Mouse (Mus musculus) stomach, postnatal 0 days (tissue): ENCODE measurements around the gene Actl7b. TPM values are rescaled to one million over a fixed set of nuclear protein-coding genes. Genes with fewer than 3 reads are reported as not detected.
A peak's percentile ranks its signal among the peaks of the same experiment; 100 is the strongest.

Source experiments
- ATAC-seq: fragments of 200-750 bp; cut with Nextera tagmentation; 2 replicates; pipeline ENCODE4 v1.8.0; 2017; ENCODE audit not compliant: low FRiP score, low TSS enrichment
- DNase-seq: peaks from one replicate; pipeline ENCODE4 v3.0.0-alpha.2; 2016; ENCODE audit warnings: low spot score
- H3K27ac ChIP-seq: fragments of 300-500 bp; sonication (generic); replicated peaks from 2 replicates; pipeline ENCODE4 v1.5.1; 2014; ENCODE audit warnings: mild to moderate bottlenecking, control low read depth
- H3K27me3 ChIP-seq: fragments of 300-500 bp; sonication (generic); 2 replicates; pipeline ENCODE4 v1.6.1; 2014; ENCODE audit warnings: low read length; ENCODE audit not compliant: control insufficient read depth, insufficient read depth
- H3K36me3 ChIP-seq: fragments of 300-500 bp; sonication (generic); 2 replicates; pipeline ENCODE4 v1.6.1; 2014; ENCODE audit warnings: low read length, mixed read lengths; ENCODE audit not compliant: control insufficient read depth, insufficient read depth
- H3K4me1 ChIP-seq: fragments of 300-500 bp; sonication (generic); replicated peaks from 2 replicates; pipeline ENCODE4 v1.6.1; 2014; ENCODE audit warnings: antibody characterized with exemption; ENCODE audit not compliant: control insufficient read depth, insufficient read depth
- H3K4me2 ChIP-seq: fragments of 300-500 bp; sonication (generic); replicated peaks from 2 replicates; pipeline ENCODE4 v1.6.1; 2014; ENCODE audit warnings: low read depth, mild to moderate bottlenecking, control low read depth, moderate library complexity
- H3K4me3 ChIP-seq: fragments of 300-500 bp; sonication (generic); 2 replicates; pipeline ENCODE4 v1.5.1; 2014; ENCODE audit warnings: low read depth, low read length, control low read depth
- H3K9ac ChIP-seq: fragments of 300-500 bp; sonication (generic); 2 replicates; pipeline ENCODE4 v1.6.1; 2014; ENCODE audit warnings: mild to moderate bottlenecking, low read length, control low read depth, mixed read lengths
- H3K9me3 ChIP-seq: fragments of 300-500 bp; sonication (generic); 2 replicates; pipeline ENCODE4 v1.6.1; 2016; ENCODE audit warnings: low read length; ENCODE audit not compliant: control insufficient read depth
- CTCF ChIP-seq: IDR thresholded peaks from 2 replicates; pipeline ENCODE4 v1.5.1; 2016; ENCODE audit warnings: antibody characterized with exemption, low read depth, mild to moderate bottlenecking, moderate library complexity
- EP300 ChIP-seq: optimal IDR thresholded peaks from 2 replicates; pipeline ENCODE3; 2016; ENCODE audit warnings: antibody characterized with exemption
- WGBS: fragments of 180-500 bp; shearing (Covaris S2); extraction: QIAGEN DNeasy Blood & Tissue Kit; methylation state at CpG from one replicate; pipeline ENCODE4 v1.1.7; 2014; 5-methylcytosine and 5-hydroxymethylcytosine counted together
- polyA plus RNA-seq: library from polyadenylated mRNA; unstranded; fragments of >200 nt; fragmentation: Nextera tagmentation; extraction: Ambion mirVana; gene quantifications from 2 replicates; pipeline ENCODE4 v1.2.1, GENCODE M21; 2015

Actl7b gene
- polyA plus RNA-seq, result not detected in 2 replicates

DNA sequence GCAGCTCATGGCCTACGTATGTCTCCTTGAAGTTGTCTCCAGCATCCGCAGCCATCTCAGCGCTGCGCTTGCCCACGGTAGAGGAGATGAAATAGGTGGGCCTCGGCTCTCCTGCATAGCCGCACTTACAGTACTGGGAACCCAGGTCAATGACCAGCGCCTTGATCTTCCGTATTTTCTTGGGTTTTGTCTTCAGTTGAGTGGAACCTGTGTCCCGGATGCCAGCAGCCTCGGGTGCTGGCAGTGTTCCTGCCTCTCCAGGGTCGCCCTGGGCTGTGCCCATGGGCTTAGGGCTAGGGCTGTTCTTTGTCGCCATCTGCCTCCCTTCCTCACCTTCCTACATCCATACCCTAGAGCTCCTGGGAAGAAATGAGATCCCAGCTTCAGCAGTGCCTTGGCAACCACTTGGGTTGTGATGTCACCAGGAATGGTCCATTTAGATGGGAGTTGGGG lies at the start of gene Actl7b:
Actl7b (minus strand) TSS at position 403 of the 453 bp plus-strand sequence.
- ATAC-seq (peak; percentile 15; the same call in 1 of the 2 replicates), DNase-seq (no peak)
- Histone ChIP-seq H3K9me3 (no peaks in the 10 kb centered on the region), H3K9ac (no peak within 1 kb of the TSS), H3K4me2 (no peak within 1 kb of the TSS), H3K4me3 (no peak within 1 kb of the TSS), H3K27ac (no peak within 1 kb of the TSS), H3K4me1 (no peaks in the 10 kb centered on the region), H3K36me3 (no peaks in the 10 kb centered on the region), H3K27me3 (no peaks in the 10 kb centered on the region)
- 94% methylated on average over 13 of the region's 13 CpGs for WGBS
- no peak for TF ChIP-seq EP300
- TF ChIP-seq CTCF, result no peak

- H3K27me3 ChIP-seq, result no peaks in the 10 kb centered on the region
- H3K36me3 ChIP-seq, result peaks cover 33% of the 10 kb centered on the region
- H3K4me1 ChIP-seq, result no peaks in the 10 kb centered on the region
- H3K9me3 ChIP-seq, result no peaks in the 10 kb centered on the region
- no peak overlapping the region for H3K27ac ChIP-seq
- DNase-seq, result no peak
- ATAC-seq, result no peak
- no peak overlapping the region for H3K4me3 ChIP-seq
- H3K9ac ChIP-seq, result no peak overlapping the region
- no peak overlapping the region for H3K4me2 ChIP-seq
- WGBS, result 67% methylated on average over 1 of the region's 1 CpGs
- no peak for TF ChIP-seq CTCF
- no peak for TF ChIP-seq EP300
Observed at GRCm38 (mm10) chr4:56771065-56771464, 29.8 kb upstream of the Actl7b start.

GRCm38 (mm10) chr4:56768913-56769312 lies 27.7 kb upstream of the Actl7b start:
- Histone ChIP-seq H3K27me3 (no peaks in the 10 kb centered on the region), H3K27ac (no peak overlapping the region), H3K36me3 (peaks cover 33% of the 10 kb centered on the region), H3K9me3 (no peaks in the 10 kb centered on the region), H3K9ac (no peak overlapping the region), H3K4me3 (no peak overlapping the region), H3K4me2 (no peak overlapping the region), H3K4me1 (no peaks in the 10 kb centered on the region)
- no peak for TF ChIP-seq EP300
- ATAC-seq (no peak), DNase-seq (no peak)
- WGBS, result 94% methylated on average over 7 of the region's 7 CpGs

DNA sequence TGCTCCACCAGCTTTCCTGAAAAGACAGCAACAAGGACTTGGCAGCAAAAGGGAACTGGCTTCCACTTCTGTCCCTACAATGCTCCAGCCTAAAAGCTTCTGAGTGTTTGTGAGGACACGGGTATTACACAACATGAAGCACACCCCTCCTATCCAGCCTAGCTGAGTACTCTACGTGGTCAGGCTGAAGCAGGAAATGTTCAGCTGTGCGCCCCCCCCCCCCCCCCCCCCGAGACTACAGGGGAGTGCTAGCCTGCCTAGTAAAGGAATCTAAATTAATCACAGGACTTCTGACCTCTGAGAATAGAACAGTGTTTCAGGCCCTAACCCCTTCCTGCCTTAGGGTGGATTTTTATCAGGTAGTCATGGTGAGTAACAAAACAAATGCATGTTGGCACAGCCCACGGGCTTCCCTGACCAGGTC lies 26.6 kb upstream of the Actl7b start:
- Histone ChIP-seq H3K4me2 (no peak overlapping the region), H3K27ac (no peak overlapping the region), H3K9me3 (no peaks in the 10 kb centered on the region), H3K9ac (no peak overlapping the region), H3K4me1 (no peaks in the 10 kb centered on the region), H3K27me3 (no peaks in the 10 kb centered on the region), H3K4me3 (no peak overlapping the region), H3K36me3 (peaks cover 31% of the 10 kb centered on the region)
- peak; percentile 77 for ATAC-seq
- peak; percentile 41 for DNase-seq
- TF ChIP-seq EP300, result no peak
- no peak for TF ChIP-seq CTCF
- 62% methylated on average over 5 of the region's 5 CpGs for WGBS

DNA sequence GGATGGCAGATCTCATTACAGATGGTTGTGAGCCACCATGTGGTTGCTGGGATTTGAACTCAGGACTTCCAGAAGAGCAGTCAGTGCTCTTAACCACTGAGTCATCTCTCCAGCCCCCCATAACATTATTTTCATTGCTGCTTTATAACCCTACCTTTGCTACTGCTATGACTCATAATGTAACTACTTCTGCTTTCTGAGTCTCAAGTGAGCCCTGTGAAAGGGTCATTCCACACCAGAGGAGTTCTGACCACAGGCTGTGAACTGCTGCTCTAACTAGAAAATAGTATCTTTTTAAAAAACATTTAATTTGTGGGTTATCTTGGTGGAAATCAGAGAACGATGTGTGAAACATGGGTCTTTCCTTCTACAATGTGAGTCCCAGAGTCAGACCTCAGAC lies 16.4 kb upstream of the Actl7b start:
- Histone ChIP-seq H3K9me3 (no peaks in the 10 kb centered on the region), H3K4me1 (no peaks in the 10 kb centered on the region), H3K27ac (no peak overlapping the region), H3K4me2 (no peak overlapping the region), H3K4me3 (no peak overlapping the region), H3K9ac (no peak overlapping the region), H3K36me3 (peaks cover 49% of the 10 kb centered on the region), H3K27me3 (no peaks in the 10 kb centered on the region)
- DNase-seq (no peak), ATAC-seq (no peak)
- 86% methylated on average over 1 of the region's 1 CpGs for WGBS
- no peak for TF ChIP-seq EP300
- no peak for TF ChIP-seq CTCF

- TF ChIP-seq EP300 (no peak), CTCF (no peak)
- Histone ChIP-seq H3K4me1 (no peaks in the 10 kb centered on the region), H3K9ac (no peak overlapping the region), H3K27ac (no peak overlapping the region), H3K9me3 (no peaks in the 10 kb centered on the region), H3K4me2 (no peak overlapping the region), H3K4me3 (no peak overlapping the region), H3K27me3 (no peaks in the 10 kb centered on the region), H3K36me3 (peaks cover 49% of the 10 kb centered on the region)
- DNase-seq (no peak), ATAC-seq (no peak)
- WGBS, result 88% methylated on average over 10 of the region's 10 CpGs
Observed at GRCm38 (mm10) chr4:56756966-56757600, 15.8 kb upstream of the Actl7b start.
